Mouse (Mus musculus) thymus, adult 2 months (tissue): ENCODE data around the gene Vps37c.

Experiments used
- CTCF ChIP-seq: fragments of 200-500 bp; IDR thresholded peaks from 2 replicates; pipeline ENCODE4 v1.5.1; 2012; ENCODE audit warnings: mild to moderate bottlenecking, control low read depth, low read length, moderate library complexity, borderline replicate concordance; ENCODE audit not compliant: control insufficient read depth, poor library complexity, insufficient read depth; ENCODE audit errors: extremely low read depth
- POLR2A ChIP-seq: fragments of 200-500 bp; IDR thresholded peaks from 2 replicates; pipeline ENCODE4 v1.6.1; 2012; ENCODE audit warnings: mild to moderate bottlenecking, low read length, control low read depth, moderate library complexity; ENCODE audit not compliant: control insufficient read depth, poor library complexity, insufficient read depth; ENCODE audit errors: extremely low read depth

DNA sequence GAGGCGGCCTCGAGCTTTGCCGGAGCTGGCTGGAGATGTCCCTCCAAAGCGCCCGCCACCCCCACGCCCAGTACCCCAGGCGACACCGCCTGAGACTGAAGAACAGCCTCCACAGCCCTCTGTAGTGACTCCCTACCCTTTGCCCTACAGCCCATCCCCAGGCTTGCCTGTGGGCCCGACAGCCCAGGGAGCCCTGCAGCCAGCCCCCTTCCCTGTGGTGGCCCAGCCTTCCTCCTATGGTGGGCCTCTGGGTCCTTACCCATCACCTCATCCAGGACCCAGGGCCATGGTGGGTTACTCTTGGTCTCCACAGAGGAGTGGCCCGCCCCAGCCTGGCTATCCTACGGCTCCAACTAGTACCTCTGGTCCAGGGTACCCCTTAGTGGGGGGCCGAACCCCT, 24.1 kb downstream of the Vps37c start:
- TF ChIP-seq CTCF (no peak), POLR2A (no peak)
